Mouse (Mus musculus) olfactory bulb, adult 2 months (tissue): ENCODE data around the gene Lhfpl5. TPM values are rescaled to one million over a fixed set of nuclear protein-coding genes. Genes with fewer than 3 reads are reported as not detected.

Experiments
- H3K27ac ChIP-seq: fragments of 200-500 bp; 2 replicates; pipeline ENCODE4 v1.5.1; 2012; ENCODE audit warnings: low read depth, low read length; ENCODE audit not compliant: insufficient read depth
- H3K4me1 ChIP-seq: fragments of 200-500 bp; 2 replicates; pipeline ENCODE4 v1.6.1; 2012; ENCODE audit warnings: low read length; ENCODE audit not compliant: control insufficient read depth, insufficient read depth
- H3K4me3 ChIP-seq: fragments of 200-500 bp; 2 replicates; pipeline ENCODE4 v1.5.1; 2012; ENCODE audit warnings: mild to moderate bottlenecking, low read depth, low read length, moderate library complexity; ENCODE audit not compliant: insufficient read depth
- CTCF ChIP-seq: fragments of 200-500 bp; IDR thresholded peaks from 2 replicates; pipeline ENCODE4 v1.5.1; 2012; ENCODE audit warnings: low read depth, mild to moderate bottlenecking, low read length, moderate library complexity; ENCODE audit not compliant: insufficient read depth
- POLR2A ChIP-seq: fragments of 200-500 bp; IDR thresholded peaks from 2 replicates; pipeline ENCODE4 v1.6.1; 2012; ENCODE audit warnings: mild to moderate bottlenecking, low read depth, low read length, moderate library complexity; ENCODE audit not compliant: insufficient read depth
- WGBS: fragments of 180-500 bp; shearing (Covaris S2); methylation state at CpG from one replicate; pipeline ENCODE4 v1.1.7; 2018; 5-methylcytosine and 5-hydroxymethylcytosine counted together
- polyA plus RNA-seq: library from polyadenylated mRNA; stranded (reverse); fragments of >200 nt; gene quantifications from 2 replicates; pipeline ENCODE4 v1.2.4, GENCODE M21; 2012; ENCODE audit warnings: low replicate concordance; ENCODE audit not compliant: missing spikeins, insufficient read depth, insufficient read length

Lhfpl5 gene
- polyA plus RNA-seq, 1 experiment, result not detected

DNA sequence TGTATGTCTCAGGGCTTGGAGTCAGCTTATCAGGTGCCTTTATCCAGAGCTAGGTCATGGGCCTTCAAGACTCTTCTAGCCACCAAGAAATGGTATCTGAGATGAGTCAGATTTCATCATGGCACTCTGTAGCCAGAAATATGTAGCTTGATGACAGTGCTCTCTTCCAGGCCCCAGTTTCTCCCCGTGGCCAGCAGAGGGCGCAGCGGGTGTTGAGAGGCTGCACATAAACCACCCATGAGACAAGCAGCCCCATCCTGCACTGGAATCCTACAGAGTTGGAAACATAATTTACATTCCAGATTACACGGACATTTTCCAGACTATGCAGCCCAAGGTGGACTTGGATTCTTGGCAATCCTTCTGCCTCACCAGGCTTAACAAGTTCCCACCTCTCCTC, 17.6 kb downstream of the Lhfpl5 start:
- H3K4me3 ChIP-seq, result no peak overlapping the region
- peaks cover 2% of the 10 kb centered on the region; the same call in 1 of the 2 replicates for H3K4me1 ChIP-seq
- no peak for TF ChIP-seq POLR2A
- peak; percentile 81 for TF ChIP-seq CTCF
- no peak overlapping the region for H3K27ac ChIP-seq
- WGBS, result 10% methylated on average over 4 of the region's 4 CpGs

DNA sequence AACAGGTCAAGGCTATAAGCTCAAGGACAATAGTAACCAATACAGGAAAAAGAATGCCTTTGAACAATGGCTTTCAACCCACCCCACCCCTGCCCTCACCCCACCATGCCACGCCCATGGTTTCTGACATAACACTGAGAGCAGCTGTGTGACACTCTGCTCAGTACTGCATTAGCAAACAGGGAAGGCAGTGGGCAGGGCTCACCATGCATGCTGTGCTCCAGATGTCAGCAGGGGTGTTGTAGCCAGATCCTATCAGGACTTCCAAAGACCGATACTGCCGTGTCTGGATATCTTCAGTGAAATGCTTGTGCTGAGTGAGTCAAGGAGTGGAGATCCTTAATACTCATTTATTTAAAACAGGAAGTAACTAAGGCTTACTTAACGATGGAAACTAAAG, 18.5 kb downstream of the Lhfpl5 start:
- WGBS, result 53% methylated on average over 4 of the region's 4 CpGs
- H3K4me3 ChIP-seq, result no peak overlapping the region
- no peak overlapping the region for H3K27ac ChIP-seq
- H3K4me1 ChIP-seq, result peaks cover 2% of the 10 kb centered on the region; the same call in 1 of the 2 replicates
- TF ChIP-seq CTCF (no peak), POLR2A (no peak)

DNA sequence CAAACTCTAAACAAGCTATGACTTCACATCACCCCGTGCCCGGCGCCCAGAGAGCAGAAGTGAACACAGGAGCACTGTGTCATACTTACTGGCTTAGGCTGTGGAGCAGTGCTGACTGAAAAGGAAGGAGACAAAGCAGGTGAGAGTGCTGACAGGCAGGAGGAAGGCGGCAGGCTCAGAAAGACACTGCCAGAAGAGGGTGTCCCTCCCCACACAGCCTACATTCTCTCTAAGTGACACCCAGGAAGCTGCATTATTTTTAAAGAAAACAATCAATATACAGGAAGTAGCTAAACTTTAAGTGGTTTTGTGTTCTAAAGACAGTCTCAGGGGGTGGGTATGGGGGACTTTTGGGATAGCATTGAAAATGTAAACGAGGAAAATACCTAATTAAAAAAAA, 25.3 kb downstream of the Lhfpl5 start:
- TF ChIP-seq CTCF, result no peak
- no peak for TF ChIP-seq POLR2A
- H3K4me1 ChIP-seq, result peaks cover 11% of the 10 kb centered on the region
- 80% methylated on average over 5 of the region's 5 CpGs for WGBS
- no peak overlapping the region for H3K4me3 ChIP-seq
- no peak overlapping the region for H3K27ac ChIP-seq

DNA sequence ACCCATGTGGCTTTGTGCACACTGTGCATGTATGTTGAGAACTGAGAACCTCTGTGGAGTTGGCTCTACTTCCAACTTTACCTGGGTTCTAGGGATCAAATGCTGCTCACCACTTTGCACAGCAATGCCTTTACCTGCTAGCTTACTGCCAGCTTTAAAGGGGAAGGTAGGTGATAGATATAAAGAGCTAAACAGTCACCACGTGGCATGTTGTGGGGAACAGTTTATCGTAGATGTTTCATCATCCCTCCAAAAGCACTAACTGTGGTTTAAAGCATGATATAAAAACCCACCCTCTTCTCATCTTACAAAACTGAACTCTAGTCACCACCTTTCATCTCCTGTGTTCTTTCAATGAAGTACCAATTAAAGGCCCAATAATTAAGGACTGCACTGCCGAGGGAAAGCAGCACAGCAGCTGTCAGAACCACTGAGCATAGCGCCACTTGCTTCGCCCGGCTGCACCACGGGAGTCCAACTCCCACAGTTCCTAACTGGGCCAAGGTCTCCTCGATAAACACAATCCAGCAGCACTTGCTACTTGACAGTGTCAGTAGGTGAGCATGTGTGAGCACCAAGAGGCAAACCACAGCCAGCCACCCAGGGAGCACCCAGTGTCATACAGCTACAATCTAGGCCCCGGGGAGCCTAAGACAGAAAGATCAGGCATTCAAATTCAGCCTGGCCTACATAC, 26.3 kb downstream of the Lhfpl5 start:
- peak overlapping the region; percentile 38 for H3K27ac ChIP-seq
- H3K4me1 ChIP-seq, result peaks cover 11% of the 10 kb centered on the region
- H3K4me3 ChIP-seq, result no peak overlapping the region
- TF ChIP-seq CTCF (no peak), POLR2A (no peak)
- 29% methylated on average over 9 of the region's 9 CpGs for WGBS

GRCm38 (mm10) chr17:28609543-28609942, 34.1 kb downstream of the Lhfpl5 start:
- no peak overlapping the region for H3K4me3 ChIP-seq
- no peak overlapping the region for H3K27ac ChIP-seq
- WGBS, result 72% methylated on average over 3 of the region's 3 CpGs
- peaks cover 5% of the 10 kb centered on the region for H3K4me1 ChIP-seq
- TF ChIP-seq POLR2A (no peak), CTCF (no peak)

DNA sequence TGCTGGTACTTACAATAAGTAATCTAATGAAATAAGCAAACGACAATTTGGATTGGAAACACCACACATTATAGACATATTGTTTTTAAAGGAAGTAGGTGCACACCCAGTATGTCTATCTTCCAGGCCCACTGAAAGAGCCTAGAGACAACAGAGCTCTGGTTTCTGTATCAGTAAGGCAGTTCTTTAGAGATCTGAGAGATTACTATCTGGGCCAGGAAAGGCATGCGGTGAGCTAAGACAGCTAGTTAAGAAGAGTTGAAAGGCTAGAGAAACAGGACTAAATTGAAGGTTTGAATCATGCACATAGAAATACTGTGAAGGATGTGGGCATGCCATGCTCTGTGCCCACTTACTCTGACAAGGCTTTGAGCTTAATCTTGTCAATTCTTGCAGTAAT, 37.2 kb downstream of the Lhfpl5 start:
- no peak for TF ChIP-seq POLR2A
- TF ChIP-seq CTCF, result no peak
- WGBS, result 67% methylated on average over 2 of the region's 2 CpGs

DNA sequence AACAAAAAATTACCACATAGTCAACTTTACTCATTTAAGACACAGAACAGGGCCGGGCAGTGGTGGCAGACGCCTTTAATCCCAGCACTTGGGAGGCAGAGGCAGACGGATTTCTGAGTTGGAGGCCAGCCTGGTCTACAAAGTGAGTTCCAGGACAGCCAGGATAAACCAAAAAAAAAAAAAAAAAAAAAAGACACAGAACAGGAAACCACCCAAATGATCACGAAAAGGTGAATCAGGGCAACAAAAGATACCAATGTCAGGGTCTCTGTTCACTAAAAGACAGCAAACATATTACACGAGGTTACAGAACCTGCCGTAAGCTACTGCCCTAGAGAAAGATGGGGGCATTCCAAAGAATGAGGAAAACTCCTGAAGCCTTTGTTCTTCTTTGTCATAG, 37.7 kb downstream of the Lhfpl5 start:
- H3K27ac ChIP-seq, result no peak overlapping the region
- WGBS, result 83% methylated on average over 6 of the region's 6 CpGs
- H3K4me3 ChIP-seq, result no peak overlapping the region
- TF ChIP-seq CTCF (no peak), POLR2A (no peak)
- peaks cover 8% of the 10 kb centered on the region for H3K4me1 ChIP-seq

More for the DNA sequence above, 37.2 kb downstream of the Lhfpl5 start:
- no peak overlapping the region for H3K4me3 ChIP-seq
- no peak overlapping the region for H3K27ac ChIP-seq
- H3K4me1 ChIP-seq, result peaks cover 6% of the 10 kb centered on the region

DNA sequence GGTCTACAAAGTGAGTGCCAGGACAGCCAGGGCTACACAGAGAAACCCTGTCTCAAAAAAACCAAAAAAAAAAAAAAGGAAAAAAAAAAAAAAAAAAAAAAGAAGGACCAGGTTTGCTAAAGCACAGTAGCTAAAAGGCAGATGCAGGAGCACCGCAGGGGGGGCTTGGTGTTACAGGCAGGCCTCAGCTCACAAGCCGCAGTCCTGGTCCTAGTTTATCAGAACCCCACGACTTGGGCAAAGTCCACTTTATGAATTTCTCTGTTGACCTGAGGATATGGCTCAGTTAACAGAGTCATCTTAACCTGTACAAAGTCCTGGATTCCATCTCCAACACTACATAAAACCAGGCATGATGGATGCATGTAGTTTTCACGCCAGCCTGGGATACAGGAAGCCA, 39.9 kb downstream of the Lhfpl5 start:
- TF ChIP-seq POLR2A, result no peak
- no peak for TF ChIP-seq CTCF
- peaks cover 7% of the 10 kb centered on the region for H3K4me1 ChIP-seq
- H3K27ac ChIP-seq, result no peak overlapping the region
- over 99% methylated on average over 4 of the region's 4 CpGs for WGBS
- no peak overlapping the region for H3K4me3 ChIP-seq

GRCm38 (mm10) chr17:28617636-28618035, 42.2 kb downstream of the Lhfpl5 start:
- Histone ChIP-seq H3K4me1 (peaks cover 16% of the 10 kb centered on the region), H3K4me3 (no peak overlapping the region), H3K27ac (no peak overlapping the region)
- TF ChIP-seq CTCF, result no peak
- TF ChIP-seq POLR2A, result no peak
- WGBS, result 83% methylated on average over 10 of the region's 10 CpGs

DNA sequence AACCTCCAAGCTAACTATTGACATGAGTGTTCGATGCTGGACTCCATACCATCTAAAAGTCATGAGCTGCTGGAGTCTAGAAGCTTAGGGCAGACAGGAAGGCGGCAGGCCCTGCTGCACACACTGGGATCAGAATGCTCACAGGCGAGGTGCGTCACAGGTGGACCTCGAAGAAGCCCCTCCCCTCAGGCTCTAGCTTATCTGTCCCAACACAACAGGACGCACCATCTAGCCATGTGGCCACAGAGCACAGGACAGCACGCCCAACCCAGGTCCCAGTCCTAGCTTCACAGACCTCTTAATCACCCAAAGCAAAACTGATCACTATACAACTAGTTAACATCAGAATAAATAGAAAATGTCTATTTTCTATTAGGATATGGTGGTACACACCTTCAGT, 42.7 kb downstream of the Lhfpl5 start:
- H3K4me1 ChIP-seq, result peaks cover 16% of the 10 kb centered on the region
- H3K4me3 ChIP-seq, result no peak overlapping the region
- TF ChIP-seq POLR2A (no peak), CTCF (no peak)
- 91% methylated on average over 7 of the region's 7 CpGs for WGBS
- H3K27ac ChIP-seq, result no peak overlapping the region
